Mouse (Mus musculus) CH12.LX (cell line): ENCODE results near the gene Commd1.

Source experiments
- CTCF ChIP-seq, 2 experiments: IDR thresholded peaks in 1 of 2; conservative IDR thresholded peaks in 1 of 2; 2 replicates each; pipeline ENCODE4 v1.5.1; 2011 to 2012; ENCODE audit warnings: low read depth in 2 of 2, low read length in 2 of 2, improper control_type of control experiment in 1 of 2, inconsistent platforms in 1 of 2, mild to moderate bottlenecking in 1 of 2, moderate library complexity in 1 of 2
- MXI1 ChIP-seq: IDR thresholded peaks from 2 replicates; pipeline ENCODE4 v1.6.1; 2011; ENCODE audit warnings: mild to moderate bottlenecking, low read depth, low read length, improper control_type of control experiment
- POLR2A ChIP-seq: IDR thresholded peaks from 2 replicates; pipeline ENCODE4 v1.6.1; 2011; ENCODE audit warnings: low read depth, mild to moderate bottlenecking, improper control_type of control experiment, low read length
- SIN3A ChIP-seq: IDR thresholded peaks from 2 replicates; pipeline ENCODE4 v1.6.1; 2012; ENCODE audit warnings: low read length, improper control_type of control experiment, inconsistent platforms
- ZNF384 ChIP-seq: IDR thresholded peaks from 2 replicates; pipeline ENCODE4 v1.6.1; 2012; ENCODE audit warnings: low read depth, low read length, improper control_type of control experiment, inconsistent platforms

- TF ChIP-seq CTCF (conservative IDR thresholded peaks at IDR 0.05 in 1 of 2, IDR thresholded peaks at IDR 0.05 in 1 of 2; ENCODE audit: low read depth in 2 of 2, low read length in 2 of 2) (no peak), POLR2A (no peak), ZNF384 (no peak), MXI1 (no peak; the same call in 1 of the 2 replicates), SIN3A (no peak)
These were observed 101.6 kb downstream of the Commd1 start for GRCm38 (mm10) chr11:22880383-22881172.
